Mouse (Mus musculus) myocyte (in vitro differentiated cells): ENCODE results near the gene Cfi. TPM values are rescaled to one million over a fixed set of nuclear protein-coding genes. Genes with fewer than 3 reads are reported as not detected.

Source experiments
- H3K27me3 ChIP-seq: one replicate; pipeline ENCODE4 v1.6.1; 2011; ENCODE audit not compliant: control insufficient read depth, insufficient read depth, insufficient read length
- H3K36me3 ChIP-seq: one replicate; pipeline ENCODE4 v1.6.1; 2011; ENCODE audit not compliant: control insufficient read depth, insufficient read depth
- H3K4me2 ChIP-seq: one replicate; pipeline ENCODE4 v1.6.1; 2011; ENCODE audit warnings: low read depth, control low read depth
- H3K4me3 ChIP-seq: one replicate; pipeline ENCODE4 v1.5.1; 2011; ENCODE audit warnings: mild to moderate bottlenecking, control low read depth, moderate library complexity
- H3K79me2 ChIP-seq: one replicate; pipeline ENCODE4 v1.6.1; 2011; ENCODE audit not compliant: control insufficient read depth, insufficient read depth
- H3ac ChIP-seq: one replicate; pipeline ENCODE4 v1.6.1; 2011; ENCODE audit not compliant: control insufficient read depth, insufficient read length
- CEBPB ChIP-seq: IDR thresholded peaks from 2 replicates; pipeline ENCODE4 v1.6.1; 2011; ENCODE audit warnings: mild to moderate bottlenecking, moderate library complexity; ENCODE audit not compliant: poor library complexity, insufficient read depth, severe bottlenecking
- E2F4 ChIP-seq: IDR thresholded peaks from one replicate; pipeline ENCODE4 v1.6.1; 2011; ENCODE audit warnings: mild to moderate bottlenecking, control low read depth, moderate library complexity; ENCODE audit not compliant: insufficient read depth
- MAX ChIP-seq: IDR thresholded peaks from one replicate; pipeline ENCODE4 v1.6.1; 2011; ENCODE audit warnings: low read depth, mild to moderate bottlenecking, control low read depth
- MYOD1 ChIP-seq, 3 experiments: IDR thresholded peaks; one replicate each; pipeline ENCODE4 v1.6.1; 2011; ENCODE audit warnings: control low read depth in 2 of 3, low read depth in 2 of 3, mild to moderate bottlenecking in 2 of 3, moderate library complexity in 1 of 3; ENCODE audit not compliant: insufficient read length in 2 of 3, control insufficient read depth in 1 of 3
- MYOG ChIP-seq, 3 experiments: IDR thresholded peaks; one replicate each; pipeline ENCODE4 v1.6.1; 2011; ENCODE audit warnings: control low read depth in 2 of 3, low read depth in 2 of 3, mild to moderate bottlenecking in 2 of 3; ENCODE audit not compliant: insufficient read length in 2 of 3, control insufficient read depth in 1 of 3, insufficient read depth in 1 of 3
- POLR2A ChIP-seq: IDR thresholded peaks from one replicate; pipeline ENCODE4 v1.6.1; 2011; ENCODE audit warnings: low read depth, mild to moderate bottlenecking, control low read depth, moderate library complexity; ENCODE audit not compliant: insufficient read length
- POLR2AphosphoS2 ChIP-seq: IDR thresholded peaks from one replicate; pipeline ENCODE4 v1.6.1; 2011; ENCODE audit warnings: low read depth, control low read depth; ENCODE audit not compliant: insufficient read length
- REST ChIP-seq: IDR thresholded peaks from one replicate; pipeline ENCODE4 v1.6.1; 2011; ENCODE audit warnings: mild to moderate bottlenecking, control low read depth, moderate library complexity; ENCODE audit not compliant: insufficient read depth, insufficient read length
- SRF ChIP-seq: IDR thresholded peaks from one replicate; pipeline ENCODE4 v1.6.1; 2011; ENCODE audit warnings: low read depth; ENCODE audit not compliant: control insufficient read depth, insufficient read length
- TCF12 ChIP-seq: IDR thresholded peaks from one replicate; pipeline ENCODE4 v1.6.1; 2011; ENCODE audit warnings: mild to moderate bottlenecking, control low read depth; ENCODE audit not compliant: poor library complexity, insufficient read depth, severe bottlenecking
- TCF3 ChIP-seq: IDR thresholded peaks from one replicate; pipeline ENCODE4 v1.6.1; 2011; ENCODE audit warnings: low read depth, control low read depth; ENCODE audit not compliant: insufficient read length
- USF1 ChIP-seq: IDR thresholded peaks from one replicate; pipeline ENCODE4 v1.6.1; 2011; ENCODE audit warnings: low read depth, mild to moderate bottlenecking, control low read depth, moderate library complexity
- polyA plus RNA-seq: library from polyadenylated mRNA; unstranded; fragments of >200 nt; fragmentation: generic; extraction: Trizol; gene quantifications from one replicate; pipeline ENCODE4 v1.2.1, GENCODE M21; 2012; ENCODE audit warnings: missing spikeins

The Cfi gene
- polyA plus RNA-seq = not detected

DNA sequence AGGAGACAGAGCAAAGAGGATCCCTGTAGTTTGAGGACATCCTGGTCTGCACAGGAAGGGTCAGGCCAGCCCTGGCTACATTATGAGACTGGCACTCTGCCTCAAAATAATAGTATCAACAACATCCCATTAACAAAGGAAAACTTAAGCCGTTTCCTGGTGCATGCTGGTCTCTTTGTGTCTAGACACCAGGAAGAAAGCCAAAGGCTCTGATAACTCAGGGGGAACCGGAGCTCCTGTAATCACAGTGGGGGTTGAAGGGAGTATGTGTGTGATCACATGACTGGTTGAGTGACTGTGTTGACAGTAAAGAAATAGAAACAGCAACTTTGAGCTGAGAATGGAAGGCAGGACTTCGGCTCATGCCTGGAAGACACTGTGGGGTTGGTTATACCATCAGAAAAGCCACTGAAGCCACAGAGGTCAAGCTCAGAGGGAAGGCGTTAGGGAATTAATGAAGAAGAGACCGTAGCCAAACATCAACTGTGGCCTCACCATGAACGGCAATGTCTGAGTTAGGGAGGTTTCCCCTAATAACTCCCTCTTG lies at the start of gene Cfi:
Gene Cfi, plus strand, starts transcription at position 497 of the 547 bp plus-strand sequence.
- peaks cover 4% of the 10 kb centered on the region for H3K79me2 ChIP-seq
- no peaks in the 10 kb centered on the region for H3K27me3 ChIP-seq
- no peak within 1 kb of the TSS for H3K4me3 ChIP-seq
- no peak within 1 kb of the TSS for H3ac ChIP-seq
- TF ChIP-seq E2F4 (no peak), MAX (no peak)
- H3K4me2 ChIP-seq = peak within 1 kb of the TSS; percentile 8
- H3K36me3 ChIP-seq = no peaks in the 10 kb centered on the region

DNA sequence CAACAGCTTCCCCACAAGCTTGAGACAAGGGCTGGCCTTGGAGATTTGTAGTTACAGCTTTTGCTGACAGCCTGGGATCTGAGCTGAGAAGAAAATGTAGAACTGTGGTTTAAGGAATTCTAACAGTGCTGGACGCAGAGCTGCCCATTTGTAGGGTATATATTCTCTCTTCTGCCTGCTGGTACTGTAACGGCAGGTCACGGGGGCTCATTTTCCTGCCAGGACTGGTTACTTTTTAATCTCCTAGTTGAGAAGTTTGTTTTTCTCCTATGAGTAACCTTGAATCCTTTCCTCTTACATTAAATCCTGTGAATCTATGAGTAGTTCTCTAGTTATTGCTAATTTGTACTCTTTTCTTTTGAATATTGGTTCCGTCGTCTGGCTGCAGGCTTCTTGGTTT lies 41.9 kb upstream of the Cfi start:
- Histone ChIP-seq H3K27me3 (peaks cover 5% of the 10 kb centered on the region), H3K36me3 (no peaks in the 10 kb centered on the region), H3K4me2 (no peak overlapping the region), H3K79me2 (no peaks in the 10 kb centered on the region), H3ac (no peak overlapping the region), H3K4me3 (no peak overlapping the region)
- TF ChIP-seq MAX (no peak), REST (no peak), E2F4 (no peak), USF1 (no peak)

DNA sequence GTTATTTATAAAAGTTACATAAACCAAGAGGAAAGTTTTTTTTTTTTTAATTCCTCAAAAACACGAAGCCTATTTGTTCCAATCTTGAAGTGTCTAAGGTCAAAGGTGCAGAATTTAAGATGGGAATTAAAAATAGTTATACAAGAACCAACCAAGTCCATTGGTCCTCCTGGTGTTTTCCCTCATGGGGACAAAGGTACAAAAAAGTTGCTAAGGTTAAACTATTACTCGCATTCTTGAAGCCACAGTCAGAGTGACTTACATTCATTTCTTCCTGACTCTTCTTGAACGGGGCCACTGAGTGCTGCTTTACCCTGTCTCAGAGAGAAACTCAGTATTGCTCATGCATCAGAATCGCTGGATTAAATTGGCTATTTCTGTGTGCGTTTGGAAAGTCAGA lies 38.3 kb upstream of the Cfi start:
- Histone ChIP-seq H3K27me3 (no peaks in the 10 kb centered on the region), H3K4me3 (no peak overlapping the region), H3ac (no peak overlapping the region), H3K79me2 (no peaks in the 10 kb centered on the region), H3K4me2 (no peak overlapping the region), H3K36me3 (no peaks in the 10 kb centered on the region)
- no peak for TF ChIP-seq TCF12
- no peak for TF ChIP-seq REST
- TF ChIP-seq USF1 = no peak
- TF ChIP-seq MYOG (IDR thresholded peaks at IDR 0.05; ENCODE audit: control insufficient read depth in 1 of 3, insufficient read depth in 1 of 3, insufficient read length in 2 of 3, low read depth in 2 of 3) = no peak
- TF ChIP-seq MAX = no peak
- TF ChIP-seq E2F4 = no peak
- no peak for TF ChIP-seq SRF
- TF ChIP-seq POLR2A = no peak
- TF ChIP-seq POLR2AphosphoS2 = no peak
- no peak for TF ChIP-seq TCF3
- no peak for TF ChIP-seq MYOD1 (IDR thresholded peaks at IDR 0.05; ENCODE audit: control insufficient read depth in 1 of 3, insufficient read length in 2 of 3, low read depth in 2 of 3)
- TF ChIP-seq CEBPB = no peak

DNA sequence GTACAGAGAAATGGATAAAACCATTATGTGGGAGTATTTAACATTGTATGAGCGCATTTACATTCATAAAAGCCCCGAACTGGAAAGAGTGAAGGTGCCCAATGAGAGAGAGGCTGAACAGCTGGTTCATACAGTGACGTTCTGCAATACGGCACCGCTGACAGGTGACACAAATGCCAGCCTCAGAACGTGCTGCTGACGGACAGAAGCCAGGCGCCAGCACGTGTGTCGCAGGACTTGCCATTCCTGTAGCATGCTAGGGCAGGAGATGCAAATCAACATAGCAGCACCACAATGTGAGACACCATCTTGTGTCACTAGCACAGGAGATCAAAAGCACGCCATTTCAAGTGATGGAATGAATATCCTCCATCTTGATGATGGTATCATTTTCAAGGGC lies 37.1 kb upstream of the Cfi start:
- Histone ChIP-seq H3K4me2 (no peak overlapping the region), H3K4me3 (no peak overlapping the region), H3K36me3 (no peaks in the 10 kb centered on the region)

DNA sequence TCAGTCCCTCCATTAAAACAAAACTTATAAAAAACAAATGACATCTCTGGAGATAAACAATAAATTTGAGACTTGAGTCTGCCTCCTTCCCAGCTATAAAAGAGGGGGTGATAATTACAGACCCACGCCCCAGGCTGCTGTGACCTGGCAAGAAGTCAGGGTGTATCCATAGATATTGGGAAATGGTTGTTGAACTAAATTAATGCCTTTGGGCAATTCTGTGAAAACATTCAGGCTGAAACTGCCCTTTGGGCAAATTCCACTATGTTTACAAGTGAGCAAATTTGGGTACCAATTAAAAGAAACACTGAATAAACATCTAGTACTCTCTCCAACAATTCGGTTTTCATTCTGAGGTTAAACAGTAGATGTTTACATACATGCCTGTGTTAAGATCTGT lies 36.7 kb upstream of the Cfi start:
- Histone ChIP-seq H3K36me3 (no peaks in the 10 kb centered on the region), H3K4me3 (no peak overlapping the region), H3K27me3 (no peaks in the 10 kb centered on the region), H3K79me2 (no peaks in the 10 kb centered on the region), H3ac (no peak overlapping the region), H3K4me2 (no peak overlapping the region)
- TF ChIP-seq REST (no peak), MYOG (IDR thresholded peaks at IDR 0.05; ENCODE audit: control insufficient read depth in 1 of 3, insufficient read depth in 1 of 3, insufficient read length in 2 of 3, low read depth in 2 of 3) (no peak), MYOD1 (IDR thresholded peaks at IDR 0.05; ENCODE audit: control insufficient read depth in 1 of 3, insufficient read length in 2 of 3, low read depth in 2 of 3) (no peak), TCF3 (no peak), POLR2AphosphoS2 (no peak), USF1 (no peak), CEBPB (no peak), TCF12 (no peak), E2F4 (no peak), SRF (no peak), MAX (no peak), POLR2A (no peak)

More for the DNA sequence above, 37.1 kb upstream of the Cfi start:
- no peak overlapping the region for H3ac ChIP-seq
- no peaks in the 10 kb centered on the region for H3K27me3 ChIP-seq
- H3K79me2 ChIP-seq = no peaks in the 10 kb centered on the region
- TF ChIP-seq REST (no peak), MYOG (IDR thresholded peaks at IDR 0.05; ENCODE audit: control insufficient read depth in 1 of 3, insufficient read depth in 1 of 3, insufficient read length in 2 of 3, low read depth in 2 of 3) (peak in 1 of 3 experiments; percentile 13)

DNA sequence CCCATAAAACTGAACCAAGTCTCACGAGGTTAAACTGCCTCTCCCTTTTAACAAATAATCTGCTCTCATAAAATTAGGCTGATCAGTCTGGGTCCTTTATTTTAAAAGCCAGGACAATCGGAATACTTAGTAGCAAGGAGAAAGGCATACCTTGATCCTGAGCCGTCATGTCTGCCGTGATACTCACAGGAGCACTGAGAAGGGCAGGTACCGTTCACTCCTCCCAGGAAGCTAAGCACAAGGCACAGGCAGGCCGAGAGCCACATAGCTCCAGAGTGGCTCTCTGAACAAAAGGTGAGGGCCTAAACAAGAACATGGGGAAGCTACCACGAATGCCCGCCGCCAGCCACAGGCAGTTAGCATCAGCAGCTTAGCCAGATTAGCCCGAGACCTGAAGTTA lies 31.9 kb upstream of the Cfi start, which contains the start of gene Lrit3:
Gene Lrit3, minus strand, starts transcription at position 266 of the 400 bp plus-strand sequence.
- no peaks in the 10 kb centered on the region for H3K27me3 ChIP-seq
- H3ac ChIP-seq = no peak within 1 kb of the TSS
- H3K36me3 ChIP-seq = no peaks in the 10 kb centered on the region
- no peaks in the 10 kb centered on the region for H3K79me2 ChIP-seq
- no peak for TF ChIP-seq USF1
- no peak for TF ChIP-seq TCF3
- no peak for TF ChIP-seq E2F4
- TF ChIP-seq POLR2AphosphoS2 = no peak
- no peak for TF ChIP-seq CEBPB
- no peak for TF ChIP-seq TCF12
- no peak for TF ChIP-seq MYOG (IDR thresholded peaks at IDR 0.05; ENCODE audit: control insufficient read depth in 1 of 3, insufficient read depth in 1 of 3, insufficient read length in 2 of 3, low read depth in 2 of 3)
- no peak for TF ChIP-seq MAX
- no peak for TF ChIP-seq SRF
- no peak for TF ChIP-seq MYOD1 (IDR thresholded peaks at IDR 0.05; ENCODE audit: control insufficient read depth in 1 of 3, insufficient read length in 2 of 3, low read depth in 2 of 3)
- TF ChIP-seq POLR2A = no peak
- no peak for TF ChIP-seq REST
- no peak within 1 kb of the TSS for H3K4me3 ChIP-seq
- H3K4me2 ChIP-seq = no peak within 1 kb of the TSS
